Mouse (Mus musculus): ENCODE results near the gene Akr1c21. TPM values are rescaled to one million over a fixed set of nuclear protein-coding genes. Genes with fewer than 3 reads are reported as not detected.

Akr1c21 gene
- polyA plus RNA-seq, 1 experiment from 2014 or later: not detected

DNA sequence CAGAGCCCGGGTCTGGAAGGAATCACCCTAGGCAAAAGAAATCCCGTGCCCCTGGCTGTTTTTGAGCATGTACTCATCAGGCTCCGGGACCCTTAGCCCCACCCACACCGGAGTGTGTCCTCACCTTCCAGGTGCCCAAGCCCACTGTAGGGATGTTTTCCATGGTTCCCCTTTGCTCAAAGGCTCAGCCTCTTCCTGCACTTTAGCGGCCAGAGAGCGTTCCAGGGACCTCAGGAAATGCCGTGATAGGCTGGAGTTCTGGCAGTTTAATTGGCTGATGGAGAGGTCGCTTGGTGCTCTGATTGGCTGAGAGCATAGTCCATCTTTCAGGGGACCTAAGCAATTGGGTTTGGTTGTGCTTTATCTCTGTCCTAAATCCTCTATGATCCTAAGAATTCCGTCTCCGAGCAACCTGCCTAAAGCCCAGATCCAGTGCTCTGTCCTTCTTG is 35.1 kb downstream of the Akr1c21 start, which contains the start of gene Akr1e1:
Gene Akr1e1, minus strand, starts transcription at position 214 of the 449 bp plus-strand sequence.
- Histone ChIP-seq H3K9ac (peak within 1 kb of the TSS; percentile 52), H3K27me3 (ENCODE audit: insufficient read depth, low read length) (no peaks in the 10 kb centered on the region), H3K4me2 (peak within 1 kb of the TSS; percentile 60), H3K9me3 (ENCODE audit: low read depth, low read length) (no peaks in the 10 kb centered on the region), H3K36me3 (ENCODE audit: insufficient read depth) (no peaks in the 10 kb centered on the region), H3K27ac (ENCODE audit: low read depth) (peak within 1 kb of the TSS; percentile 52; the same call in 1 of the 2 replicates), H3K4me3 (ENCODE audit: low read depth, low read length) (peak within 1 kb of the TSS; percentile 48), H3K4me1 (ENCODE audit: insufficient read depth) (no peaks in the 10 kb centered on the region)
- WGBS: 5% methylated on average over 10 of the region's 10 CpGs
- DNase-seq (peak; percentile 96), ATAC-seq (ENCODE audit: insufficient read depth) (peak; percentile 100)
- no peak for TF ChIP-seq CTCF (IDR thresholded peaks at IDR 0.05; ENCODE audit: low read depth)

DNA sequence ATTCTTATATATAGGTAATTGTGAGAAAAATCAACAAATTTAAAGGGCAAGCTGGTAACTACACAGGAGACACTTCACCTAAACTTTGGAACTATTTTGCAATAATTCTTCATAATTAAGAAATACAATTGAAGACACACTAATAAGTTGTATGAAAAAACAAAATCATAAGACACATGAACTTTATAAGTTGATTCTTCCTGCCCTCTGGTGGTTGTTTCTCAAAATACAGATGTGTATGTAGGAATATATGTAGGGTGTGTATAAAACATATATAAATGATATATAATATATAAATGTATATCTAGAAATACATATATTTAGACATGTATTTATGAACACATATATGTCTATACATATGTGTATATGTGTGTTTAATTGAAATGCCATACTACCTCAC is 37.0 kb downstream of the Akr1c21 start:
- TF ChIP-seq CTCF (IDR thresholded peaks at IDR 0.05; ENCODE audit: low read depth): peak; percentile 44
- Histone ChIP-seq H3K4me3 (ENCODE audit: low read depth, low read length) (no peak overlapping the region), H3K36me3 (ENCODE audit: insufficient read depth) (no peaks in the 10 kb centered on the region), H3K27me3 (ENCODE audit: insufficient read depth, low read length) (no peaks in the 10 kb centered on the region), H3K4me2 (no peak overlapping the region), H3K9ac (no peak overlapping the region), H3K27ac (ENCODE audit: low read depth) (no peak overlapping the region), H3K4me1 (ENCODE audit: insufficient read depth) (no peaks in the 10 kb centered on the region), H3K9me3 (ENCODE audit: low read depth, low read length) (no peaks in the 10 kb centered on the region)
- ATAC-seq (ENCODE audit: insufficient read depth): no peak
- DNase-seq: peak; percentile 77

Other genes starting within 250 kb of the Akr1c21 start
- not detected in 2 replicates for gene Akr1c6, start 139.8 kb upstream of the Akr1c21 start, polyA plus RNA-seq (2014; fragmentation: Nextera tagmentation; extraction: Ambion mirVana)
- not detected in 2 replicates for gene Akr1c20, start 50.7 kb upstream of the Akr1c21 start, polyA plus RNA-seq (2014; fragmentation: Nextera tagmentation; extraction: Ambion mirVana)
- gene Akr1e1, start 35.1 kb downstream of the Akr1c21 start, polyA plus RNA-seq (2014; fragmentation: Nextera tagmentation; extraction: Ambion mirVana): 38.8 and 42.3 TPM in 2 replicates